Mouse (Mus musculus): ENCODE data around the gene Prmt8. TPM values are rescaled to one million over a fixed set of nuclear protein-coding genes. Genes with fewer than 3 reads are reported as not detected.

The Prmt8 gene
- polyA plus RNA-seq, 1 experiment from 2014 or later = 5.0 TPM

DNA sequence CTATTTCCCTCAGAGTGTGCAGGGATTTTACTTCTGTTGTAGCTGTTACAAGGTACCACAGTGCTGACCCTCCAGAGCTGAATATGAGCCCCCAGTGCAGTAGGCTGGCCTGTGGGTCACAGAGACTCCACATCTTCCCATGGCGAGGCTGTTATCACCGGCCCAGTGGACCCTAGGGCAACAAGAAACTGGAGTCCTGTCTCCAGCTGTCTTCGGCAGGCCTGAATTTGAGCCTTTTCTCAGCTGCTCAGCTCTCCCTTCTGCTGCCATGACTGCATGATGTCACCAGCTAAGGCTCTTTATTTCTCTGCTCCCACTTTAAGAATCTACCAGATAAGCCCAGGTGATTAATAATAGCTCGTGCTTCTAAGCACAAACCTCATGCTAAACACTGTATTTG lies 11.0 kb downstream of the Prmt8 start:
- H3K36me3 ChIP-seq (replicated peaks) = no peaks in the 10 kb centered on the region
- WGBS = 69% methylated on average over 4 of the region's 4 CpGs
- DNase-seq (ENCODE audit: extremely low spot score, low spot score) = no peak
- no peaks in the 10 kb centered on the region; the same call in none of the 2 replicates for H3K27me3 ChIP-seq (ENCODE audit: poor library complexity, severe bottlenecking)
- H3K4me3 ChIP-seq = no peak overlapping the region
- peaks cover 45% of the 10 kb centered on the region for H3K4me1 ChIP-seq
- H3K9me3 ChIP-seq = no peaks in the 10 kb centered on the region
- H3K27ac ChIP-seq = no peak overlapping the region

DNA sequence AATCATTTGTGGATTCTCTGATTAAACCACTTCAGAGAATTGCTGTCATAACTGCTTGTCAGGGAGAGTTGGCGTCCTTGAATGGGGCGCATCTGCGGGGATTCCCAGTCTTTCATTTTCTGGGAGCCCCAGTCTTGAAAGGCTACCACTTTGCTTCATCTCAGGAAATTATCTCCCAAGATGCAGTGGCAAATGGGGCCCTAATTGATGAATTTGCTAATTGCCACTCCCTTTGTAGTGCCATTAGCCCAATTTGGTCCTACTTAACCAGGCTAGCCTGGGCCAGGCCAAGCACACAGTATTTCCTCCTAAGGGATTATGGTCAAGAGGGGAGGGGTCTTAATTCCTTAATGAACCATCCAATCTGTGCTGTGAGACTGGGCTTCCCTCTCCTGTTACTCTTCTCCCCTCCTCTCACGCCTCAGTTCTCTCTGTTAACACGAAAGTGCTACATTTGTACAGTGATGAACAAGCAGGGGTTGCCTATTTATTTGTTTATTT lies 11.6 kb downstream of the Prmt8 start:
- WGBS = 72% methylated on average over 5 of the region's 5 CpGs
- no peaks in the 10 kb centered on the region for H3K36me3 ChIP-seq (replicated peaks)
- peaks cover 50% of the 10 kb centered on the region for H3K4me1 ChIP-seq

DNA sequence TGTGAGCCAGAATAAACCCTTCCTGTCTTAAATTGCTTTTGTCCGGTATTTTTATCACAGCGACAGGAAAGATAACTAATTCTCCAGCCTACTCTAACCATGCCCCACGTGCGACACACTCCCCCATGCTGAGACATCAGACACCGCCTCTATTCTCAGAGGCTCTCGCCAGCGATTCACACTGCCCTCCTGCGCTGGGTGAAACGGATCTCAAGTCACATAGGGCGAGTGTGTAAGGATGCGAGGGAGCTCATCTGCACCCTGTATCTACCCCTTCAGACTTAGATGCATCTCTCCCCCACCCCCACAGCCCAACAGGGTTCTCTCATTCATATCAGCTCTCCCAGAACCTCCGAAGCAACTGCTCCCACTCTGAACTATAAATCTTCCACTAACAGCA lies 12.4 kb downstream of the Prmt8 start:
- Histone ChIP-seq H3K4me3 (no peak overlapping the region), H3K27me3 (ENCODE audit: poor library complexity, severe bottlenecking) (no peaks in the 10 kb centered on the region; the same call in none of the 2 replicates), H3K4me1 (peaks cover 59% of the 10 kb centered on the region), H3K9me3 (no peaks in the 10 kb centered on the region), H3K36me3 (replicated peaks) (no peaks in the 10 kb centered on the region), H3K27ac (no peak overlapping the region)
- no peak for DNase-seq (ENCODE audit: extremely low spot score, low spot score)
- 60% methylated on average over 12 of the region's 12 CpGs for WGBS

More for the DNA sequence above, 11.6 kb downstream of the Prmt8 start:
- Histone ChIP-seq H3K4me3 (no peak overlapping the region), H3K27ac (no peak overlapping the region), H3K27me3 (ENCODE audit: poor library complexity, severe bottlenecking) (no peaks in the 10 kb centered on the region; the same call in none of the 2 replicates), H3K9me3 (no peaks in the 10 kb centered on the region)
- no peak for DNase-seq (ENCODE audit: extremely low spot score, low spot score)

DNA sequence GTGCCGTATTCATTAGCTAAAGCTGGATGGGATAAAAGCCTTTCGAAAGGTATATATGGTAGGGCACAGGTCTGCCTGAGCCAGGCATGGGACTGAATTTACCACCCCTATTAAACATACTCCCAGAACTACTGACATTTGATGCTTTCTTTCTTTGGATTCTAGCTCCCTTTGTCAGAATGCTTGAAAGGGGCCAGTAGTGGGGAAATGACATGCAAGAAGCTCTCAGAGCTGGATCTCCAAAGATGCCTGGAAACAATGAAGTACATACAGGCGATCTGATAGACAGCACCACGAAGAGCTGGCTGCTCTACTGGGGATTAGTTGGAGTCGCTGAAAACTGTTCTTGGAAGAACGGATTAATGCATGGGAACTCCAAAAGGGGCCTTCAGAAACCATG lies 16.0 kb downstream of the Prmt8 start:
- H3K27ac ChIP-seq = peak overlapping the region; percentile 53; the same call in 1 of the 2 replicates
- DNase-seq (ENCODE audit: extremely low spot score, low spot score) = no peak
- no peak overlapping the region for H3K4me3 ChIP-seq

DNA sequence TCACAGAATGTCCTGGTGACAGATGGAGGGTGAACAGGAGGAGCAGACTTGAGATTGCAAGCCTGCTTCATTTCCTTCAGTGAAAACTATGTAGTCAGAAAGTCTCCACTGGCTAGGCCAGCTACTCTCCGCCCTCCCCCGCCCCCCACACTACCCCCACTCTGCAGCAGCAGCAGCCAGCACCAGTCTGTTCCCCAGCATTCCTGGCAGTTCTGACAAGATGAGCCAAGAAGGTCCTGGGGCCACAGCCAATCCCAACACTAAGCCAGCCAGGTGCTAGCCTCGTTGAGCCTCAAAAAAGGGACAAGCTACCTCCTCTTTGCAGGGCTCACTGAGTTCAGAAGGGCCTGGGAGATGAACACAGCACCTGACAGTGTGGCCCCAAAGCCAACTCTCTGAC lies 16.6 kb downstream of the Prmt8 start:
- peaks cover 48% of the 10 kb centered on the region for H3K4me1 ChIP-seq
- no peaks in the 10 kb centered on the region for H3K9me3 ChIP-seq
- no peak for DNase-seq (ENCODE audit: extremely low spot score, low spot score)
- no peak overlapping the region for H3K4me3 ChIP-seq
- no peaks in the 10 kb centered on the region for H3K36me3 ChIP-seq (replicated peaks)
- H3K27me3 ChIP-seq (ENCODE audit: poor library complexity, severe bottlenecking) = peaks cover 10% of the 10 kb centered on the region
- 50% methylated on average over 3 of the region's 3 CpGs for whole genome bisulfite sequencing
- H3K27ac ChIP-seq = peak overlapping the region; percentile 53

More for the DNA sequence above, 16.0 kb downstream of the Prmt8 start:
- H3K36me3 ChIP-seq (replicated peaks) = no peaks in the 10 kb centered on the region
- peaks cover 52% of the 10 kb centered on the region for H3K4me1 ChIP-seq
- no peaks in the 10 kb centered on the region for H3K9me3 ChIP-seq
- peaks cover 10% of the 10 kb centered on the region for H3K27me3 ChIP-seq (ENCODE audit: poor library complexity, severe bottlenecking)
- WGBS = 73% methylated on average over 6 of the region's 6 CpGs

DNA sequence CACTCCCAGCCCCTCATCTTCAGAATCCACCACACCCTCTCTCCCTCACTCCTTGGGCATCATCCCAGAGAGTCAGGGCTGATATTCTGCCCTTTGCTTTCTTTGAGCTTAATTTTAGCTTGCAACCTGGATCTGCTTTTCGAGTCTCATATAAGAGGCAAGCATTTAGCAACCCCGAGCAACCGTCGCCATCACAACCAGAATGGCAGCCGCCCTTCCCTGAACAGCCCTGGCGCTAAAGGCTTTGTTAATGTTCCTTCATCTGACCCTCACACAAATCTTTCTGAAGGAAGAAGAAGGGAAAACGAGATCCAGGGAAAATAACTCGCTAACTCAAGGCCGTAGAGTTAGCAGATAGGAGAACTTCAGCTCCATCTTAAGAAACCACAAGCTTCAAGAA lies 17.8 kb downstream of the Prmt8 start:
- no peak for DNase-seq (ENCODE audit: extremely low spot score, low spot score)
- H3K4me3 ChIP-seq = no peak overlapping the region
- H3K4me1 ChIP-seq = peaks cover 38% of the 10 kb centered on the region
- 79% methylated on average over 9 of the region's 9 CpGs for WGBS
- 0 out of 2 replicates have a peak overlapping the region, but pooled peaks have one; percentile 53 for H3K27ac ChIP-seq
- H3K9me3 ChIP-seq = no peaks in the 10 kb centered on the region
- peaks cover 10% of the 10 kb centered on the region for H3K27me3 ChIP-seq (ENCODE audit: poor library complexity, severe bottlenecking)
- no peaks in the 10 kb centered on the region for H3K36me3 ChIP-seq (replicated peaks)

DNA sequence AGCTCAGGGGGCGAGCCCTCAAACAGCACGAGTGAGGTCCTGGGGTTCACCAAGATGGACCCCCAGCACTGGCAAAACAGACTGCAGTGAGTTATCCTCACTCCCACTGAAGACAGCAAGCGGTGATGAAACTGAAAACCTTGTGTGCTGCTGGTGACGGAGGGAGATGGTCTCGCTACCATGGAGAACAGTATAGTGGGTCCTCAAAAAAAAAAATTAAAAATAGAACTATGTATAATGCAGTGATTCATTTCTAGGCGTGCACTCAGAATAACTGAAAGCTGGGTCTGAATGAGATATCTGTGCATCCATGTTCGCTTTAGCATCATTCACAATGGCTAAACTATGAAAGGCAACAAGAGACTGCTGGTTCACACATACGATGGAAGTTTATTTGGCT lies 20.5 kb downstream of the Prmt8 start:
- Histone ChIP-seq H3K36me3 (replicated peaks) (no peaks in the 10 kb centered on the region), H3K4me3 (no peak overlapping the region), H3K9me3 (no peaks in the 10 kb centered on the region), H3K27ac (no peak overlapping the region), H3K4me1 (peaks cover 34% of the 10 kb centered on the region), H3K27me3 (ENCODE audit: poor library complexity, severe bottlenecking) (peaks cover 10% of the 10 kb centered on the region; the same call in 1 of the 2 replicates)
- DNase-seq (ENCODE audit: extremely low spot score, low spot score) = no peak
- WGBS = 92% methylated on average over 8 of the region's 8 CpGs

DNA sequence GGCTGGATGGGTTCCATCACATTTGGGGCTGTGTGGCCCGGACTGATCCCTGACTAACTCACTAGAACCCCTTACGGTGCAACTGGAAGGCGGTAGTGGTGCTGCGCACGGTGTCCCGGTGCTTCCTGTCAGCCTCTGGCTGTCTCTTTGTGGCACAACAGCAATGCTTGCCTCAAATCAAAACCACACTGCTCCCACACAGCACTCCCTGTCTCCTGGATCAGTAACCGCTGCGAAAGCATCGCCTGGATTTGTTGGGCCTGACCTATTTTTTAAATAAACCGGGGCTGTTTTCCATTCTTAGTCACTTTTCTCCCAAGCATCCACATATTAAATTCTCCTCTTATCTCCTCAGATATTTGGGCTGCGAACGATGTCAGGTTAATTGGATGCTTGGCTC lies 27.0 kb downstream of the Prmt8 start:
- Histone ChIP-seq H3K27ac (no peak overlapping the region), H3K36me3 (replicated peaks) (no peaks in the 10 kb centered on the region), H3K27me3 (ENCODE audit: poor library complexity, severe bottlenecking) (no peaks in the 10 kb centered on the region), H3K4me1 (no peaks in the 10 kb centered on the region), H3K9me3 (no peaks in the 10 kb centered on the region), H3K4me3 (no peak overlapping the region)
- DNase-seq (ENCODE audit: extremely low spot score, low spot score) = no peak
- WGBS = 90% methylated on average over 12 of the region's 12 CpGs

DNA sequence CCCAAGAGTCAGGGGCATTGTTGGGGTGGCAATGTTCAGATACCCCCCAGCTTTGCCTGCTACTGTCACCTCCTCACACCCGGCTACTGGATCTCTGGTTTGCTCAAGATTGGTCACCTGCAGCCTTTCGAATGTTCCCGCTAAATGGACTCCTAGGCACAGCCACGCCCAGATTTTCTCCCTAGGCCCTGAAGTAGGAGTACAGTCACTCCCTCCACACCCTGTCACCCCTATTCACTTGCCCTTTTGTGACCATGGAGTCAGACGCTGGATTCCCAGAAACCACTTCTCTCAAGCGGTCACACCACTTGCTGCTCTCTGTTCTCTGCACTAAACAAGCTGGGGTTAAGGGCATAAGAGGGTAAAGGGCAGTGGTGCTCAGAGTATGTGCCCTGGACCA lies 28.1 kb downstream of the Prmt8 start:
- no peaks in the 10 kb centered on the region for H3K27me3 ChIP-seq (ENCODE audit: poor library complexity, severe bottlenecking)
- DNase-seq (ENCODE audit: extremely low spot score, low spot score) = no peak
- no peak overlapping the region for H3K4me3 ChIP-seq
- no peaks in the 10 kb centered on the region for H3K36me3 ChIP-seq (replicated peaks)
- H3K27ac ChIP-seq = no peak overlapping the region
- 91% methylated on average over 6 of the region's 6 CpGs for WGBS
- no peaks in the 10 kb centered on the region for H3K9me3 ChIP-seq
- peaks cover 5% of the 10 kb centered on the region for H3K4me1 ChIP-seq

DNA sequence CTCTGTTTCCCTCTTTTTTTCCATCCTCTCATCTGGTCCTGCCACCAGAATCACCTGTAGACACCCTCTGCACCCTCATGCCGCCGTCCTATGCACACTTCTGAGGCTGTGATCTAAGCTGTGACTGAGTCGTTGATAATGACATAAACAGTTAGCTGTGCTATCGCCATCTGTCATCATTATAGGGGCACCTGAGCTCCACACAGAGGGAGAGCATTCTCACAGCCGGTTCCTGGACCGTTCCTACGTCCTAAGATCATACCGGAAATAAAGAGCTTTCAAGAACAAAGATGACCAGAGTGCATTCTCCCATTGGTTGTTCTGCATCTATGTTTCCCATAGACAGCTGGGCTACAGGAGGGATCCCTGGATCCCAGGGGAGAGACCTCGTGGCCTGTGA lies 28.6 kb downstream of the Prmt8 start:
- no peak overlapping the region for H3K27ac ChIP-seq
- H3K27me3 ChIP-seq (ENCODE audit: poor library complexity, severe bottlenecking) = no peaks in the 10 kb centered on the region
- no peak for DNase-seq (ENCODE audit: extremely low spot score, low spot score)
- H3K9me3 ChIP-seq = no peaks in the 10 kb centered on the region
- WGBS = 89% methylated on average over 9 of the region's 9 CpGs
- no peak overlapping the region for H3K4me3 ChIP-seq
- H3K36me3 ChIP-seq (replicated peaks) = no peaks in the 10 kb centered on the region
- H3K4me1 ChIP-seq = peaks cover 9% of the 10 kb centered on the region

DNA sequence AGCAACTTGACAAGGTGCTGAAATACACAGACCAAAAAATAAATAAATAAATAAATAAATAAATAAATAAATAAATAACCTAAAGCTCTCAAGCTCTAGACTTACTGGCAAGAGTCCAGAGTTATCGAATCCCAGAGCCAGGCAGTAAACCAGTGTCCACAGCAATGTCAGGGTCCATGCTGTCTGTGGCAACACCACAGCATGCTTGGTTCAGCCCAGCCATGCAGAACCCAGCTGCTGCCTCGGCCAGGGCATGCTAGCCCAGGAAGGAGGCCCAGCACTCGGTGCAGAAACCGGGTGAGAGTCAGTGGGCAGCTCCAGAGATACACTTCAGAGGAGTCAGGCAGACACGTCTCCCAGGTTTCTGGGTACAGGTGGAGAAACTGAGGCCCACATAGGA lies 29.4 kb downstream of the Prmt8 start:
- Histone ChIP-seq H3K4me1 (peaks cover 16% of the 10 kb centered on the region), H3K9me3 (no peaks in the 10 kb centered on the region), H3K36me3 (replicated peaks) (no peaks in the 10 kb centered on the region), H3K27ac (no peak overlapping the region), H3K4me3 (no peak overlapping the region), H3K27me3 (ENCODE audit: poor library complexity, severe bottlenecking) (no peaks in the 10 kb centered on the region)
- WGBS = 84% methylated on average over 5 of the region's 5 CpGs
- no peak for DNase-seq (ENCODE audit: extremely low spot score, low spot score)

DNA sequence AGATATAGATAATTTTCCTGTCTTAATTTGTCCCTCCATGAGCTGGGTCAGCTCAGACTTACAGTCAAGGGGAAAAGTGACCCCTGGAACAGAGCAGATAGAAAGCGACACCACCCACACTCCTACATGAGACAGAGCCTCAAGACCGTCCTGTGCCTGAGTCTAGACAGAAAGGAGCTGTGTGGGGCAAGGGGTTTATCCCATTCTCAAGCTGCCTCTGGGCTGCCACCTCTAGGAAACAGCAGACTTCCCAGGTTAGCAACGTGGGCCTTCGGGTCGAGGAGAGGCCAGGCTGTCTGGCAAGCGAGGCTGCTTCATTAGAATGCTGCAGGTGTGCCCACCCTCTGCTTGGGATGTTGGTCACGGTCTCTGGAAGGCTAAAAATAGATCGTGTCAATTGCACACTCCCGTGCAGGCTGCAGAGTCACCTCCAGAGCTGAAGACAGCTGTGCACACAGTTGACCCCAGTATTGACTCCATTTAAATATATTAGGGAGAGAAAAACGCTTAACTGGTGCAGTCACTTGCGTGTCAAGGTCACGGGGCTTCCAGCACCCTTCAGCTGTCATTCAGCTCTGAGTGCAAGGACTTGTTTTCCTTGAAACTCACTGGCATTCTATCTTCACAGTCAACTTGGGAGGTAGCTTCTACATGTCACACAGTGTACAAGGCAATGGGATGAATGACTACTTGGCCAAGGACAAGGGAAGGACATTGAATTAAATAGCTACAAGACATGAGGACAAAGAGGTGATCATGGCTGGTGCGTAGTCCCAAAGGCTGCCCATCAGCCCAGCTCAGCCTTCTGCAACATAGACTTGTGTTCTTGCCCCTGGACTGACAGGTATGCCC lies 33.9 kb downstream of the Prmt8 start:
- Histone ChIP-seq H3K27ac (no peak overlapping the region), H3K4me3 (no peak overlapping the region), H3K36me3 (replicated peaks) (no peaks in the 10 kb centered on the region), H3K4me1 (peaks cover 16% of the 10 kb centered on the region), H3K27me3 (ENCODE audit: poor library complexity, severe bottlenecking) (no peaks in the 10 kb centered on the region), H3K9me3 (no peaks in the 10 kb centered on the region)
- 77% methylated on average over 13 of the region's 13 CpGs for WGBS
- no peak for DNase-seq (ENCODE audit: extremely low spot score, low spot score)

DNA sequence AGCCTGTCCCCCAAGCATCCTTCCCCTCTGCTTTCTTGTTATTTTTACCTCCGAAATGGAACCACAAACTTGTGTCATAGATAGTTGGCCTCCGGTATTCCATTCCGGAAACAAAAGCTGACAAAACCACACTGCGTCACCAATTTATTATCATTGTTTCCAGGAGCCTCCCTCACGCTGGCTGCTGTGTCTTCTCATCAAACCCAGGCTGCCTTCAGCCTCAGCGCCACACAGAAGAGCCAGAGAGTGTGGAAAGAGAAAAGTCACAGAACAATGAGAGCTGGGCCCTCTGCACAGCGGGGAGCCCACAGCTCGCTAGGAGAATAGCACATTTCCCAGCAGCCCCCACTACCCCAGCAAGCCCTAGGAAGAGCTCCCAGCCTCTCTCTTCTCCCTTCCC lies 46.1 kb downstream of the Prmt8 start:
- WGBS = 38% methylated on average over 8 of the region's 8 CpGs
- H3K27ac ChIP-seq = peak overlapping the region; percentile 71
- H3K27me3 ChIP-seq (ENCODE audit: poor library complexity, severe bottlenecking) = no peaks in the 10 kb centered on the region
- no peaks in the 10 kb centered on the region for H3K9me3 ChIP-seq
- DNase-seq (ENCODE audit: extremely low spot score, low spot score) = no peak
- no peak overlapping the region for H3K4me3 ChIP-seq
- H3K36me3 ChIP-seq (replicated peaks) = no peaks in the 10 kb centered on the region
- peaks cover 24% of the 10 kb centered on the region for H3K4me1 ChIP-seq

All from forebrain, embryonic 10.5 days (tissue).